Mouse (Mus musculus) megakaryocyte progenitor cell, adult 5-6 weeks (primary cell): Measurements from ENCODE around the gene Rnase2b. TPM values are rescaled to one million over a fixed set of nuclear protein-coding genes. Genes with fewer than 3 reads are reported as not detected.
"Not testable (repeated sequence)": the region's sequence is repeated elsewhere in the genome, so short reads cannot be mapped to it uniquely, and the experiment has no call there.

Source experiments
- ATAC-seq: replicated peaks from 2 replicates; pipeline ENCODE4 v1.8.0; 2016; ENCODE audit warnings: mild to moderate bottlenecking, moderate TSS enrichment, inconsistent platforms; ENCODE audit not compliant: poor library complexity
- total RNA-seq, 2 experiments: library from RNA; stranded (forward) in 1 of 2; stranded (reverse) in 1 of 2; fragments of 157-497, 149-512 nt in 1 of 2; fragments of 200-1000 nt in 1 of 2; gene quantifications; 2 replicates each; pipeline versions ENCODE4 v1.2.3 to v1.2.4; 2015 to 2017

Gene Rnase2b
- total RNA-seq, 2 experiments from 2014 or later, result not detected

DNA sequence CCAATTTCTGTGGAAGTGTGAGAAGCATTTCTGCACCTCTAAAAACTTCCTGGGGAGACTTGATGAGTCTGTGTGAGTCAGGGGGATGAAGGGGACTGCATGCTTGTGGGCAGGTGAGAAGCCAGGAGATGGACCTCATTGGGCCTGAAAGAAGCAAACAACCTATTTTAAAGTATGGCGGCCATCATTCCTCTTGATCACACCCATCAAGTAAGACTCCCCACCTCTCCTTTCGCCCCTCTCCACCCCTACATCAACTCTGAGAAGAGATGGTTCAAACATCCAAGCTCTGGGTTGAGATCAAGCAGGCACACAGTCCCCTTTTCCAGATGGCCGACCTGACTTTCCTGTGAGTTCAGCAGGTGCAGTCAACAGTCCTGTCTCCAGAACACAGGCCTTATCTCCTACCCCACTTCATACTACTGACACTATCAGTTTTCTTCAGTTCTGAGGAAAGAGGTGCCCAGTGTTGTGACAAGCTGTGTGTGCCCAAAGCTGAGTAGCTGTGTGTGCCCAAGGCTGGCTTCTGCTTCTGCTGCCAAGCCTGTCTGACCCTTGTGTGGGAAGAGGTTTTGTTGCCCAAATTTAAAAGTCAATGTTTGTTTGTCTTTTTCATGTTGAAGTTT is 11.7 kb upstream of the Rnase2b start:
- ATAC-seq, result peak; percentile 84

GRCm38 (mm10) chr14:51152249-51152870 is 9.7 kb upstream of the Rnase2b start:
- no peak for ATAC-seq

GRCm38 (mm10) chr14:51156056-51156735 is 5.9 kb upstream of the Rnase2b start:
- ATAC-seq, result no peak

- peak; percentile 69 for ATAC-seq
These were observed 5.4 kb upstream of the Rnase2b start for GRCm38 (mm10) chr14:51156736-51157068.

- peak; percentile 55 for ATAC-seq
These were observed 5.0 kb upstream of the Rnase2b start for GRCm38 (mm10) chr14:51157072-51157471.

DNA sequence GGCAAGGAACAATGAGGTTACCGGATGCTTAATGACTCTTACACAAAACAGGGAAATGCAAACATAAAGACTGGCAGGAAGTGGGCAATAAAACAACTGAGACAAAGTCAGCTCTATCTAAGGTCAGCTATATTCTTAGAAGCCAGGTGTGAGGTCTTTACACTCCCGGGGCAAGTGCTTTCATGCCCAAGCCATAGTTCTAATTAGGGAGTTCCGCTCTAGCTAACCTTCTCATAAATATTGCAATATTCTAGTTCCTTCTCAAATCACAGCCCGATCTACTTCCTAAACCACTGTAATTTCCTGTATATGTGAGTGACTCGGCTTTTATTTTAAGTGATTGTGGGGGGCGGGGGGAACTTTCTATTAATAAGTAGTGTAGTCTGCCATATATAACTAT is 1.3 kb downstream of the Rnase2b start:
- ATAC-seq, result not testable (repeated sequence)

DNA sequence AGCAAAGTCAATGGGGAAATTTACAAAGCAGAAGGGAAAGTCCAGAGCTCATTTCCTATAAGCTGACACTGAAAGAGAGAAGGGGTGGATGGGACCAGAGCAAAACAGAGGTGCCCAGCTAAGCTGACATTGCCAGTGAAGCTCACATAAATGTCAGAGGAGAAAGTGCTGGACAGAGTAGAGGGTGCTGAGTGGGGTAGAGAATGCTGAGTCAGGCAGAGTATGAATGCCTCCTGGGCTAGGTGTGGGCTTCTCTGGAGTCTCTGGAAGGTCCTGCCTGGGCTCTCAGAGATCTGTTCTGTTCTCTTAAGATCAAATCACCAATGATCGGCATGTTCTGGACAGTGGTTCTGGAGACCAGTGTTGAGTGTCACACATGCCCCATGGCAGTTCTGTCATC is 3.4 kb downstream of the Rnase2b start:
- ATAC-seq, result peak; percentile 23; the same call in 1 of the 2 replicates

DNA sequence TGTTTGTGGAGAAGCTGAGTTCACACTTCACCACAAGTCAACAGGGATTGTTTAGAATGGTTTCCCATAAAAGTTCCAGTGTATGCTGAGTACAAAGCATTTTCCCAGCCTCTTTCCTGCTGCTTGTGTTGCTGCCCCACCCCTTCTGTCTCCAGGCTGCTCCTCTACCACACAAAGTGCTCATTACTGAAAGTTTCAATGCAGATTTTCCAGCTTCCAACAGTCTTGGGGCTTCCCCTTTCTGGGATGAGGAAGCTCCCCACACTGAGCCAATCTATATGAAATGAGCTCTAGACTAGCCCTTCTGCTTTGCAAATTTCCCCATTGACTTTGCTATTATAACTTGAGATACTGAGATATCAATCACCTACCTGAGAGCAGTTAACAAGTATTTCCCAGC is 4.0 kb downstream of the Rnase2b start:
- ATAC-seq, result peak; percentile 77

DNA sequence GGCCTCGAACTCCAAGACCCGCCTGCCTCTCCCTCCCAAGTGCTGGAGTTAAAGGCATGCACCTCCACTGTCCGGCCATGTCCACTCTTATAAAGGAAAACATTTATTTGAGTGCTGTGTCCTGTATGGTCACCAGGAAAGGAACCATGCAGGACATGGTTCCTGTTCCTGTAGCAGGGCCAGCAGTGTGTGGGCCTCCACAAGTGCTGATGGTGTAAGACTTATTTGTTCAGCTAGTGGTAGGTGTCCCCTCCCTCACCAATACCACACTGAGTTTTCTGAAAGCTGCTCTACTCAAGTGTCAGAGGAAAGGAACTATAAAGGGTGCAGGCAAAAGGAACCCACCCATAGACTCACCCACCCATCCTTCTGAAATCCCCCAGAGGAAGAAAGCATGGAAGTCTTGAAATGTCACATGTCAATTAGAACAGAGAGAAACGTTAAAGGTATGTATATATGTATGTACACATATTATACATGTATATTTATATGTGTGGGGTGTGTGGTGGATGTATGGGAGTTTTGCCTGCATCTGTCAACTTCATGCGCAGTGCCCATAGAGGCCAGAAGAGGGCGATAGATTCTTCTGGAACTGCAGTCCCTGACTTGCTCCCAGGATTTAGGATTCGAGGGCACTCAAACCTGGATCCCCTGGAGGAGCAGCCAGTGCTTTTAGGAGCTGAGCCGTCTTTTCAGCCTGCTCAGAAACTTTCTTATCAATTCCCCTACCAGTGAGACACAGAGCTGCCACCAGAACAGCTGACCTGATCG is 10.2 kb downstream of the Rnase2b start:
- ATAC-seq, result peak; percentile 79

GRCm38 (mm10) chr14:51172947-51173346 is 10.9 kb downstream of the Rnase2b start:
- not testable (repeated sequence) for ATAC-seq

DNA sequence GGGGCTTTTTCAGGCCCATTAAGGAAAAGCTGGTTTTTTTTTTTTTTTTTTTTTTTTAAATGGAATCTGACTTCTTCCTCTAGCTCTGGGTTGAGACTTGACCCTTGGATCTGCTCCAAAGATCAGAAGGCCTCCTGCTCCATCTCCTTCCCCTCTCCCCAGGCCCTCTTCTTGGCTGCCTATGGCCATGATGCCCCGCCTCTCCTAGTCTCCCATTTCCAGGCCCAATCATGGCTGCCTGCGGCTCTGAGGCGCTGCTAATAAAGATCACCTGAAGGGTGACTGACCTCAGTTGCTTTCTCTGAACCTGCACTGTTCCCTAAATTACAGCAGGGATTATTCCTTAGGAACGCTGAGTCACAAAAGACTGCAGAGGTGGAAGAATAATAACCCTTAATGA is 11.8 kb downstream of the Rnase2b start:
- no peak for ATAC-seq

DNA sequence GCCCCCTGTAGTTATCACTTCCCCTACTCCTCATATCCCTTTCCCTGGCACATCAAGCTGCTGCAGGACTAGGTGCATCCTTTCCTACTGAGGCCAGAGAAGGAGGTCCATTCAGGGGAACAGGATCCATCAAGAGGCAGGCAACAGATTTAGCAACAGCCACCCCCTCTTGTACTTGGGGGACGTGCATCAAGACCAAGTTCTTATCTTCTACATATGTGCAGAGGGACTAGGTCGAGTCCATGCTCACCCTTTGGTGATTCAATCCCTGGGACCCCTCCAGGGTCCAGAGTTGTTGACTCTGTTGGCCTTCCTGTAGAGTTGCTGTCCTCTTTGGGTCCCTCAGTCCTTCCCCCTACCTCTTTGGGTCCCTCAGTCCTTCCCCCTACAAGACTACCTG is 19.0 kb downstream of the Rnase2b start:
- ATAC-seq, result not testable (repeated sequence)

DNA sequence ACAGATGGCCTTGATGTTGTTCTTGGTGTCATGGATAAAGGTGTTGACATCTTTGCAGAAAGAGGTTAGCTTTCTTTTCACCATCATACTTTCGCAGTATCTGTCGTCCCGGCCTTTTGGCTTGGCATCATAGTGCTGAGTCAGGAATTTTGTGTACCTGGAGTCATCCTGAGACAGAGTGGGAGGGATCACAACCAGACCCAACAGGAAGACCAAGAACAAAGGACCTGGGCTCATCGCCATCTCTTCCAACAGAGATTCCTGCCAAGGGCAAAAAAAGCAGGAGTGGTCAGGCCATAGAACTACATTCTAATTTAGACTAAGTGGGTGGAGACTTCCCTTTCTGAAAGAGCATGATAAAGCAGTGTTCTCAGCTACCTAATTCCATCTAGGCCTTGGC is 33.6 kb downstream of the Rnase2b start:
- ATAC-seq, result no peak

GRCm38 (mm10) chr14:51199098-51200023 is 37.3 kb downstream of the Rnase2b start, which contains the start of gene Ang2:
Gene Ang2 (minus strand): TSS chr14:51199148.
- no peak for ATAC-seq

DNA sequence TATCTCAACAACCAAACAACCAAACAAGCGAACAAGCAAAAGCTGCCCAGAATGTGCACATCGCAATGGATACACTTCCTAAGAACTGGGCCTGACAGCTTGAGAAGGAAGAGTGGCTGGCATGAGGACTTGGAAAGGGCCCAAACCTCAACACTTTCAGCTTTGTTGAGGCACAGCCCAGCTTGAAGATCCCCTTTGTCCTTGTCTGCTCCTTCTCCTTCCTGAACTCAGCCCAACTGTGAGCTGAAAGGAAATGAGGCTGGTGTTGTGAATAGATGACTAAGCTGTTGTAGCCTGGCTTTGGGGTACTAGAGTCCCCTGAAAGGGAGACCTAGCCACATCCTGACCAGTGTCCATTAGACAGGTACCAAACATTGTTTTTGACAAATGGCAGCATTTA is 38.0 kb downstream of the Rnase2b start:
- ATAC-seq, result peak; percentile 63

DNA sequence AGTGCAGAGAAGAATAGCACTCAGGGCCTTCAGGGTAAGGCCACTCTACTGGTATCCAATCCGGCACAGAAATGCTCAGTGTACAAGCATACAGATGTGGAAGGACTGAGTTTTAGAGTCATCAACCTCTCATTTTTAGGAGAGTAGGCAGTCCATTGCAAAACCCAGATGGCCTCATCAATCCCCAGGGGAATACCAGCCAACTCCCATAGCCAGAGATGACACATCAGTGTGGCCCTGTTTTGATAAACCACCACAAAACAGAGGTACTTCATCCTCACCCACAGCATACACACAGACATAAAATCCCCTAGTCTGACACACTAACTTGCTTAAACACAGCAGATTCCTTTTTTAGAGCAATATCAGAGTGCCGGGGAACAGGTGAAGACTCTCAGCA is 38.4 kb downstream of the Rnase2b start:
- ATAC-seq, result no peak

GRCm38 (mm10) chr14:51203115-51203514 is 41.1 kb downstream of the Rnase2b start, which contains the start of gene Ear14:
Gene Ear14 (plus strand): TSS chr14:51203391.
- no peak for ATAC-seq
